16 mouse cellular contexts compared by ENCODE assay signal in genomic region chr7:134400746-134401145, GRCm38 (mm10). TPM values are rescaled to one million over a fixed set of nuclear protein-coding genes. Genes with fewer than 3 reads are reported as not detected.
"Had no signal": no experiment of that assay in that cellular context is flagged by ENCODE, and none has a peak within 500 bp of the region (broad histone marks: within the 10 kb centered on the region; RNA-seq: fewer than 3 reads in every experiment).

No protein-coding gene starts in this region.

- H3K4me1 ChIP-seq: stomach, embryonic 15.5 days had no signal

- DNase-seq: retina, postnatal 1 day; right cerebral cortex, adult 18-20 months; right cerebral cortex, postnatal 14 days; right cerebral cortex, postnatal 25 days; right cerebral cortex, postnatal 4 days; spleen, adult 18-20 months; thymus, adult 18-20 months; thymus, adult 2 months; thymus, postnatal 14 days; thymus, postnatal 25 days; thymus, postnatal 36 days; thymus, postnatal 4 days had no signal

- H3K4me2 ChIP-seq: neural tube, embryonic 15.5 days; stomach, embryonic 15.5 days had no signal

- H3K9ac ChIP-seq: neural tube, embryonic 15.5 days; stomach, embryonic 15.5 days had no signal

- H3K27me3 ChIP-seq: neural tube, embryonic 15.5 days; stomach, embryonic 15.5 days had no signal

- H3K27ac ChIP-seq: neural tube, embryonic 15.5 days; stomach, embryonic 15.5 days; stomach, postnatal 0 days had no signal

- H3K36me3 ChIP-seq: neural tube, embryonic 15.5 days; stomach, embryonic 15.5 days had no signal

- H3K4me3 ChIP-seq: neural tube, embryonic 15.5 days; stomach, embryonic 15.5 days had no signal

- H3K9me3 ChIP-seq: neural tube, embryonic 15.5 days; stomach, embryonic 15.5 days had no signal

RNA-seq across cellular contexts. Expression of gene D7Ertd443e, which starts 15.3 kb away (rescaled TPM):
- polyA plus RNA-seq: small intestine, adult 2 months had no signal
